15 mouse cellular contexts compared by ENCODE assay signal in genomic region chr13:41703196-41703595, GRCm38 (mm10).
DNase-seq lines count a peak whose midpoint lies in the region; ATAC-seq and TF ChIP-seq lines count a peak whose summit lies in the region.
"Had no signal": no experiment of that assay in that cellular context is flagged by ENCODE, and none has a peak within 500 bp of the region (broad histone marks: within the 10 kb centered on the region; RNA-seq: fewer than 3 reads in every experiment).

No protein-coding gene starts in this region.

- peak overlapping the region; percentile 60; the same call in 1 of the 2 replicates for H3K27ac ChIP-seq in gastrocnemius, adult 2 months
- H3K27ac ChIP-seq in heart, embryonic 15.5 days: peak overlapping the region; percentile 67
- peak overlapping the region; percentile 61 for H3K27ac ChIP-seq in lung, embryonic 15.5 days
- H3K27ac ChIP-seq: hindbrain, embryonic 15.5 days; macrophage; midbrain, embryonic 12.5 days had no signal

- no peak overlapping the region for H3K4me3 ChIP-seq in gastrocnemius, adult 2 months
- H3K4me3 ChIP-seq in heart, embryonic 15.5 days: no peak overlapping the region
- H3K4me3 ChIP-seq in lung, embryonic 15.5 days: no peak overlapping the region
- H3K4me3 ChIP-seq: hindbrain, embryonic 15.5 days; midbrain, embryonic 12.5 days had no signal

- no peaks in the 10 kb centered on the region for H3K36me3 ChIP-seq in heart, embryonic 15.5 days
- no peaks in the 10 kb centered on the region for H3K36me3 ChIP-seq in lung, embryonic 15.5 days
- H3K36me3 ChIP-seq: hindbrain, embryonic 15.5 days; midbrain, embryonic 12.5 days had no signal

- no peak for DNase-seq in gastrocnemius, adult 2 months
- no peak for DNase-seq in gastrocnemius, adult 18-20 months (ENCODE audit: low spot score)
- no peak for DNase-seq in heart, adult 18-20 months
- DNase-seq in lung, postnatal 14 days: no peak
- peak; percentile 17 for DNase-seq in lung, postnatal 36 days
- DNase-seq in frontal cortex, postnatal 10 days (ENCODE audit: low spot score in 2 of 2): no peak
- DNase-seq: cerebellum, postnatal 14 days; layer of hippocampus, postnatal 36 days; liver; thymus, postnatal 25 days had no signal

- H3K4me1 ChIP-seq in heart, embryonic 15.5 days (replicated peaks): peaks cover 45% of the 10 kb centered on the region
- H3K4me1 ChIP-seq in lung, embryonic 15.5 days: peaks cover 24% of the 10 kb centered on the region
- H3K4me1 ChIP-seq: hindbrain, embryonic 15.5 days; midbrain, embryonic 12.5 days had no signal

- no peak for TF ChIP-seq CTCF in gastrocnemius, adult 2 months (IDR thresholded peaks at IDR 0.05)

- no peaks in the 10 kb centered on the region for H3K9me3 ChIP-seq in heart, embryonic 15.5 days (replicated peaks)
- no peaks in the 10 kb centered on the region for H3K9me3 ChIP-seq in lung, embryonic 15.5 days
- H3K9me3 ChIP-seq: hindbrain, embryonic 15.5 days; midbrain, embryonic 12.5 days had no signal

- H3K9ac ChIP-seq in heart, embryonic 15.5 days: no peak overlapping the region
- no peak overlapping the region for H3K9ac ChIP-seq in lung, embryonic 15.5 days
- H3K9ac ChIP-seq: hindbrain, embryonic 15.5 days; midbrain, embryonic 12.5 days had no signal

- peak; percentile 25 for ATAC-seq in heart, embryonic 15.5 days (replicated peaks; ENCODE audit: insufficient number of reproducible peaks, insufficient read depth, low FRiP score, low read depth)
- peak; percentile 37; the same call in 1 of the 2 replicates for ATAC-seq in lung, embryonic 15.5 days (ENCODE audit: borderline replicate concordance, extremely low read depth, low FRiP score, low TSS enrichment)

- no peak overlapping the region for H3K4me2 ChIP-seq in heart, embryonic 15.5 days
- no peak overlapping the region for H3K4me2 ChIP-seq in lung, embryonic 15.5 days
- H3K4me2 ChIP-seq: hindbrain, embryonic 15.5 days; midbrain, embryonic 12.5 days had no signal

- intact Hi-C loops in gastrocnemius, adult 2 months (cut with DNase I): loop anchor here (5.0 kb wide), 1 partner anchor 41 kb away; no protein-coding TSS in a partner anchor

- no peaks in the 10 kb centered on the region for H3K27me3 ChIP-seq in heart, embryonic 15.5 days
- H3K27me3 ChIP-seq in lung, embryonic 15.5 days: no peaks in the 10 kb centered on the region
- H3K27me3 ChIP-seq: hindbrain, embryonic 15.5 days; midbrain, embryonic 12.5 days had no signal

- 53% methylated on average over 2 of the region's 2 CpGs for WGBS in heart, embryonic 15.5 days
- WGBS in lung, embryonic 15.5 days: 45% methylated on average over 2 of the region's 2 CpGs
